Mouse (Mus musculus): ENCODE results near the gene Snrpd3. TPM values are rescaled to one million over a fixed set of nuclear protein-coding genes. Genes with fewer than 3 reads are reported as not detected.
A peak's percentile ranks its signal among the peaks of the same experiment; 100 is the strongest.
"Not testable (repeated sequence)": the region's sequence is repeated elsewhere in the genome, so short reads cannot be mapped to it uniquely, and the experiment has no call there.

The Snrpd3 gene
- total RNA-seq, 2 experiments from 2014 or later: 17.9 to 19.6 TPM

DNA sequence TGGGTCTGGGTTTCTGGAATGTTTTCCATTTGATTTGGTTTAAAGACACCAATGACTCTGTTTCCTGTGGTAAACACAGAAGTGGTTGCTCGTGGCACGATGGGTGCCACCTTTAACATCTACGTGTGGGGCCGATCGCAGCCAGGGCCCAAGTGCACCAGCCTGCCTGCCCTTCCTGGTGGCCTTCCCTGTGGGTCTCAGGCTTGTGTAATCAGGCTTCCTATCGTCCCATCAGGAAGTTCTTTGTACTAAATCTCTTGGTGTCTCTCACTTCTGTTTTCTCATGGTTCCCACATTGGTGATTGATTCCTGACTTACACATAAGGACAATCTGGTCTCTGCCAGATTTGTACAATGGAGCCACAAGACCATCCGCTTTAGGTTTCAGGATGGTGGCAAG, 18.1 kb upstream of the Snrpd3 start:
- ATAC-seq (replicated peaks; ENCODE audit: low FRiP score, poor library complexity, severe bottlenecking): not testable (repeated sequence)

DNA sequence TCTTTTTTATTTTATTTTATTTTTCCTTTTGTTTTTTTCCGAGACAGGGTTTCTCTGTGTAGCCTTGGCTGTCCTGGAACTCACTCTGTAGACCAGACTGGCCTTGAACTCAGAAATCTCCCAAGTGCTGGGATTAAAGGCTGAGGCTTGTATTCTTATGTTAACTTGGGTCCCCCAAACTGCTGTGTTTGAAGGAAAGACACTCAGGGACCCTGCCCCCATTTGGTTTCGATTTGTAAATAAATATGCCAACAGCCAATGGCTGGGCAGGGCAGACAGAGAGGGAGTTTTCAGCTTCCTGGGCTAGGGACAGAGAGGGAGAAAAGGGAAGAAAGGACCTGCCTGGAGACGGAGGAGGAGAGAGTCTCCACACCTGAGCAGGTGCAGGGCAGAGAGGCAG, 17.6 kb upstream of the Snrpd3 start:
- no peak for ATAC-seq (replicated peaks; ENCODE audit: low FRiP score, poor library complexity, severe bottlenecking)

DNA sequence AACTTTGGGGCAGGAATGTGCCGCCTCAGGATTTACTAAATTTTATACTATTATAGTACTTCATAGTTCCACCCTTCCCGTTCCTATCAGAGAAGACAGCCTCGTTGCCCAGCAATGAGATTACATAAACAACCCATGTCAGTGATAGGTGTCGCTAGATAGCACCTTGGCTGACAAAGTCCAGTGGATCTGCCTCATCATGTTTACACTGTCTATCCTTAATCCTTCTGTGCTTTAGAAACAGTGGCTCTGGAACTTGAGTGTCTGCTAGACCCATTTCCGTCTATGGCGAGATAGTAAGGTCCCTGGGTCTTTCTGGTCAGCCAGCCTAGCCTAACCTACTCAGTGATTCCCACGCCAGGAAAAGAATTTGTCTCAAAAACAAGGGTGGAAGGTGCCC, 17.0 kb upstream of the Snrpd3 start:
- peak; percentile 58 for ATAC-seq (replicated peaks; ENCODE audit: low FRiP score, poor library complexity, severe bottlenecking)

DNA sequence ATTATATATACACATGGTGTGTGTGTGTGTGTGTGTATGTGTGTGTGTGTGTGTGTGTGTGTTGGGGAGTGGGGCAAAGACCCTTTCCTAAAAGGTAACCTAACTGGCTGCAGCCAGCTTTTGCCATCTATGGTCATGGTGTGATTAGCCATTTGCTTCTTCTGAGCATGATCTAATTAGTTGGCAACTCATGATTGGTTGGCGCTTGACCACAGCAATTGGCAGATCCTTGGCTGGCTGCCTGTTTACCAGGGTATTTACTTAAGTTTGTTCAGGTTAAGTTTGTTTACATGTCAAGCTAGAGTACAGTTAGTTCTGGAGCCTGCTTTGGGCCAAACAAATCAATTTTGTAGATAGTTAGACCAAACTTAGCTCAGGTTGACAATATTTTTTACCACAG, 15.7 kb upstream of the Snrpd3 start:
- ATAC-seq (replicated peaks; ENCODE audit: low FRiP score, poor library complexity, severe bottlenecking): no peak; the same call in 1 of the 2 replicates

DNA sequence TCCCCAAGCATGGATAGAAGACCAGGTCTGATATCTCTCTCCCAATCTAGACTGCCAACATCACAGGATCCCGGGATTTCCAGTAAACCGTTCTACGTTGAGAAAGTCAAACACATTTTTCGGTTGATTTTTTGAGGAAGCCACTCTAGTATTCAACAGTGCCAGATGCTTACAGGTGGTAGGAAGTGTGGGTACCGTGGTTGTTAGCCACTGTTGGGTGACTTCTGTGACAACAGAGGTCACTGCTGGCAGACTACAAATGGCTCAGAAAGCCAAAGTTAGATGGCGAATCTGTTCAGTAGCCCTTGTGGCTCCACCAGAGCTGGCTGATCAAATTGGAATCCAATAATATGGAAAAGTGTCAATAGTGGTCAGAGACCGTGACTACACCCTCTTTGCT, 13.7 kb upstream of the Snrpd3 start:
- ATAC-seq (replicated peaks; ENCODE audit: low FRiP score, poor library complexity, severe bottlenecking): no peak

DNA sequence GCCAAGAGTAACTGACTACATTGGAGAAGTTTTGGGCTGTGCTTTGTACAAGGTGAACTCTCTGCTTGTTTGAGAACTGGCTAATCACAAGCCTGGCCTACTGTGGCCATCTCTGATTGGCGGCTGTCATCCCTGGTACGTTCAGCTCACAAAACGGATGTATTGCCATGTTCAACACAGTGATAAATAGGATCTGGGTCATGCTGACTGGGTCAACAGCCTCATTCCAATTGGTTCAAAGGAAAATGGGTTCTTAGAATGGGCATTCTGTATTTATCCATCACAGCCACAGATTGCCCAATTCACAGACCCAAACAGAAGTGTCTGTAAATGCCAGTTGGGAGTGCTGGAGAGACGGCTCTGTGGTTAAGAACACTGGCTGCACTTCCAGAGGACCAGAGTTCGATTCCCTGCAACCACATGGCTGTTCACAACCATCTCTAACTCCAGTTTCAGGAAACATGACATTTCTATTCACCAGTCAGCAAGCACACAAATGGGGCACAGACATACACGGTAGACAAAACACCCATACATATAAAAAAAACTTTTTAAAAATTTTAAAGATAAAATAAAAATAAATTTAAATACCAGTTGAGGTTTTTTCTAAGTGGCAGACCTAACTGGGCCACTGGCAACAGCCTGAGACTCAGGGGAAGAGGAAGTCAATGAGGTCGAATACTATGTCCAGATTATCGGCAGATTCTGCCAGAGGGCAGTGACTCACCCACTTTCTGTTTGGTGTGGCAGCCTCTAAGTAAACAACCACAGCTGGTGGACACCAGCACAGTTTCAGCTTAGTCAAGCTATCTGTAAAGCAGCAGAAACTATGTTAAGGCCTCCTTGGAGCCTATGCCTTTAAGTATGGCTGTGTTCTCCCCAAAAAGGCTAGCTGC, 12.9 kb upstream of the Snrpd3 start:
- ATAC-seq (replicated peaks; ENCODE audit: low FRiP score, poor library complexity, severe bottlenecking): peak; percentile 75

DNA sequence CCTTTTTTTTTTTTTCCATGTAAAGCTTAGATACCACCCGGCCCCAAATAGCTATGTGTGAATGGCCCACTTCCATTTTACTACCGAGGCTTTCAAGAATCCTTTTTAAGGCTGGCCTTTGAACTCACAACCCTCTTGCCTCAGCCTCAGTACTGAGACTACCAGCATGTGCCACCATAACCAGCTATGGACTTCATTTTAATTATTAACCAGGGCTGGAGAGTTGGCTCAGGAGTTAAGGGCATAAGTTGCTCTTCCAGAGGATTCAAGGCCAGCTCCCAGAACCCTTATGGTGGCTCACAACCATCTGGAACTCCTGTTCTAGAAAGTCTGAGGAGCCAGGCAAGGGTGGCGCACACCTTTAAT, 12.2 kb upstream of the Snrpd3 start:
- no peak for ATAC-seq (replicated peaks; ENCODE audit: low FRiP score, poor library complexity, severe bottlenecking)

DNA sequence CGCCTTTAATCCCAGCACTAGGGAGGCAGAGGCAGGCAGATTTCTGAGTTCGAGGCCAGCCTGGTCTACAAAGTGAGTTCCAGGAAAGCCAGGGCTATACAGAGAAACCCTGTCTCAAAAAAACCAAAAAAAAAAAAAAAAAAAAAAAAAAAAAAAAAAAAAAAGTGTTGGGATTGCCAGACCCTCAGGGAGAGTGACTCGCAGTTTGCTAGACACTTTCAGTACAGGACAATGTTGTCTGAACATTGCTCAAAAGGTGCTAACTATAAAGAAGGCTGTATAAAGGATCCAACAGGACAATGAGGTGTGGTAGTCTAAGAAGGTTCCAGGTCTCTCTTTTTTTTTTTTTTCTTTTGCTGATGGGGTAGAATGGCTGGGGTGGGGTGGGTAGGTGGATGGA, 11.4 kb upstream of the Snrpd3 start:
- not testable (repeated sequence) for ATAC-seq (replicated peaks; ENCODE audit: low FRiP score, poor library complexity, severe bottlenecking)

DNA sequence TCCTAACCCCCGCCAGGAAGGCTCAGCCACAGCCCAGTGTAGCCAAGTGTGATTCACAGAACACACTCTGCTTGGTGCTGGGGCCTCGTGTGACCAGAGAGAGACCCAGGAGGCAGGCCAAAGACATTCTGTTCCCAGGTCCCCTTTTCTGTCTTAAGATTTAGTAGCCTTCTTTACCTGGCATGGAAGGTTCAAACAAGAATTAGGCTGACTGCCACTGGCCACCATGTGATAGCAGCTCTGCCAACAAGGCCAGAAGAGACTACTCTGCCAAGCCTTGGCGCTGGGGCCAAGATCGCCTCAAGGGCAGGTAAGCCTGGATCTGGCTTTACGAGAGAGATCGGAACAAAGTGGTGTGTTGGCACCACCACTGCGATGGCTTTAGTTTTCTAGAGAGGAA, 6.9 kb upstream of the Snrpd3 start:
- ATAC-seq (replicated peaks; ENCODE audit: low FRiP score, poor library complexity, severe bottlenecking): no peak

DNA sequence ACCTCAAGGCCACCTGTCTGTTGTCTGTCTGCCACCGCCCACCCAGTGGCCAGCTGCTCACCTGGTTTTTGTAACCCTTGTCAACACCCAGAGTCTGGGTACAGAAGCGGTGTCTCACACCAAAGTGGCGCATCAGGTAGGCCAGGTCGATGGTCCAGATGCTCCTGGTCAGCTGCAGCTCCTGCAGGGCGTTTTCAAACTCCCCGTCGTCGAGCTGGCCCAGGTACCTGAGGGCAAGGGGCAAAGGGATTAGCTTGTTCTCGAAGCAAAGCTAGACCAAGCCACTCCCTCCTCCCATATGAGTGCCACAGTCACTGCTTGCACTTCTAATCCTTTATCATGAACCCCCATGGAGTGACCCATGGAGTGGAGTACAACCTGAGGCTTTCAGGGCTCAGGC, 6.3 kb upstream of the Snrpd3 start:
- no peak for ATAC-seq (replicated peaks; ENCODE audit: low FRiP score, poor library complexity, severe bottlenecking)

DNA sequence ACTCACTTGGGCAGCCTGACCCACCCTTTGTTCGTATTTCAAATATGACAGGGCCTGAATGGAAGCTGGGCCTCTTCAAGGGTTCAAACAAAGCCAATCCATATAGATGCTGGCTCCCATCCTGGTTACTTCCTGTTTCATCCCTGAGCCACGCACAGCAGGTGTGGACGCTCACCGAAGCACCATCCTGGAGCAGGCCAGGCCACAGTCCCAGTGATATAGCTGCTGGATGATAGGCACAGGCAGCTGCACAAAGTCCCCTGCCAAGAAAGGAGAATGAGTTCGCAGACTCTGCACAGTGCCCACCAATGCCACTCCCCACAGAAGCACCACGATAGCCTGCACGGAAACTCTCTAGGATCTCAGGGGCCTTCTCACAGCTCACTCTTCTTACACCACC, 5.5 kb upstream of the Snrpd3 start:
- ATAC-seq (replicated peaks; ENCODE audit: low FRiP score, poor library complexity, severe bottlenecking): no peak

DNA sequence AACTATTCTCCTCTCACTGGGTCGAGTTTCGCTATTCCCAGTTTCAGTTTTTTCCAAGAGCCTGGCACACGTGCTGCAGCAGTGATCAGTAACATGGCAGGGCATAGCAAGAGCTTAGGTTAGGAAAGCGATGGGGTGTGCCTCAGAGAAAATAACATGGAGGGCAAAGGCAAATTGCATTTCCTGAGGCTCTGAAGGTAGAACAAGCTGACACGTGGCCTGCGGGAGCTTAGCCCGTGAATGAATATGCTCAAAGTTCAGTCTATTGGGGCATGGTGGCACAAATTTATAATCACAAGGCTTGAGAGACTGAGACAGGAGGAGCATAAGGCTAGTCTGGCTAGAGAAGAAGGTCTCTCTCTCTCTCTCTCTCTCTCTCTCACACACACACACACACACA, 4.6 kb upstream of the Snrpd3 start:
- ATAC-seq (replicated peaks; ENCODE audit: low FRiP score, poor library complexity, severe bottlenecking): no peak

DNA sequence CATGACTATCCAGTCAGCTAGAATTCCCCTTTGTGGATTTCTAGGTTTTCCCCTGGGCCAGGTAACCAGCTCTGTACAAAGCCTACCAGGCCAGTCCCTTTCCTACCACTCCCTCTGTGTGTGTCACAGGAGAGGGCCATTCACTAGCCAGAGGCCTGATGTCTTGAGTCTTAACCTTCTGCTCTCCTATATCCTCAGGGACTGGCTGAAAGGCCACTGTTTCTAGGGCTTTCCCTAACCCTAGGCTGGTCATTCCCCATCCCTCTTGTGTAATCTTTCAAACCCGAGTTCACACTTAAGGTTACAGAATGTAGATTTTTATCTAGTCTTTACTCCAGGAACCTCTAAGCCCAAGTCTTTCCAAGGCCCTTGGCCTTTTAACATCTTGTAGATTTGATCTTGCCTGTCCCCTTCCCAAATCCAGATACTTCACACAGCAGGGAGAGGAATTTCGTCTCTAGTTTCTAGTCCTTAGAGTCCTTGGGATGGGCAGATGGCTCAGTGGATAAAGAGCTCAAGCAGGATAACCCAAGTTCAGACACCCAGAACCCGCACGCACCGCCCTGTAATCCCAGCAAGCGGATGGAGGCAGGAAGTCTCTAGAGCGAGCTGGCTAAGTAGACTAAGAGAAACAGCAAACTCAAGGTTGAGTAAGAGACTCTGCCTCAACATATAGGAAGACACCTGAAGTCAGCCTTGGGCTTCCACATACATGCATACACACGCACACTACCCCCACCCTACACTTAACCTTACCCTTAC, 3.9 kb upstream of the Snrpd3 start:
- no peak for ATAC-seq (replicated peaks; ENCODE audit: low FRiP score, poor library complexity, severe bottlenecking)

DNA sequence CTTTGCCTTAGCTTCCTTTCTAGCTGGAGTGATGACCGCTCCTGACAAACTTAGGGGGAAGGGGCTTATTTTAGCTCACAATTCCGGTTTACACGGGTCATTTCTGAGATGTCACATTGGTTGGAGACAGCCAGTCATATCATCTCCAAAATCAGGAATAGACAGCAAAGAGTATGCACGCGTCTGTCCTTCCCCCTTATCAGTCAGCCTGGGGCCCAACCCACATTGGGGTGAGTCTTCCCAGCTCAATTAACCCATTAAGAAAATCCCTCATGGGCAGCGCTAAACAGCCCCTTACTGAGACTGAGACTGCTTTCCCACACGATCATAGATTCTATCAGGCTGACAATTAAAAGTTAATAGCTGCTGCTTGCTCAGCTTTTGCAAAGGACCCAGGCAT, 3.0 kb upstream of the Snrpd3 start:
- ATAC-seq (replicated peaks; ENCODE audit: low FRiP score, poor library complexity, severe bottlenecking): no peak

DNA sequence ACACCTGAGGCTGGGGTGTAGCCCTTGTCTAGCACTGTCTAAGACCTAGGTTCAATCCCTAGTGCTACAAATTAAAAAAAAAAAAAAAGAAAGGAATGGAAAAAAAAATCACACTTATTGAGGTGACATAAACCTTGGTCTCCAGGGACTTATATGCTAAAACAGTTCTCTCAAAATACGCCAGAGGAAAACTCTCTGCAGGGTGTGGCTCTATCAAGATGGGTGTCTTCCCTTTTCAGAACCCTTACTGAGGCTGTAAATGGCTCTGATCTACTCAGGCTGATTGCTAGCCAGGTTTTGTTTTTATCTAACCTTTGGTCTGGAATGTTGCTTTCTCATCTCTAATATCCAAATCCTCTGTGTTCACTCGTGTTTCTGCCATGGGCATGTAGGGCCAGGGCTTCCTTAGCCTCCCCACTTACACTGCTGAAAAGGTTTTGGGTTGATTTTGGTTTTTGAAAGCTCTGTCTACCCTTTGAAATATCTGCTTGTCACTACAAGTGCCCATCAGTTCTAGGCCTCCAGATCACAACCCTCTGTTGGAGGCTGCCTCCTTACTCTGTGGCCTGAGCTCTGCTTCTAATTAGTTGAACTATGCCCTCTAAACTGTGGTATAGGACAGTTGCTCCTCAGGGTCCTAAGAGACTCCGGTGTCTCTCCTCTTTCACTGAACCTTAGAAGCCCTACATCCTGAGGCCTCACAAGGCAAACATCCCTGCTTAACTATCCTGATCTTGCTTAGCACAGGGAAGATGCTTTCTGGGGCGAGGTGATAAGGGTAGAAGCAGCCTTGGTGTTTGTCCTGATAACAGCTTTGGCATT, 1.9 kb upstream of the Snrpd3 start:
- peak; percentile 58 for ATAC-seq (replicated peaks; ENCODE audit: low FRiP score, poor library complexity, severe bottlenecking)

DNA sequence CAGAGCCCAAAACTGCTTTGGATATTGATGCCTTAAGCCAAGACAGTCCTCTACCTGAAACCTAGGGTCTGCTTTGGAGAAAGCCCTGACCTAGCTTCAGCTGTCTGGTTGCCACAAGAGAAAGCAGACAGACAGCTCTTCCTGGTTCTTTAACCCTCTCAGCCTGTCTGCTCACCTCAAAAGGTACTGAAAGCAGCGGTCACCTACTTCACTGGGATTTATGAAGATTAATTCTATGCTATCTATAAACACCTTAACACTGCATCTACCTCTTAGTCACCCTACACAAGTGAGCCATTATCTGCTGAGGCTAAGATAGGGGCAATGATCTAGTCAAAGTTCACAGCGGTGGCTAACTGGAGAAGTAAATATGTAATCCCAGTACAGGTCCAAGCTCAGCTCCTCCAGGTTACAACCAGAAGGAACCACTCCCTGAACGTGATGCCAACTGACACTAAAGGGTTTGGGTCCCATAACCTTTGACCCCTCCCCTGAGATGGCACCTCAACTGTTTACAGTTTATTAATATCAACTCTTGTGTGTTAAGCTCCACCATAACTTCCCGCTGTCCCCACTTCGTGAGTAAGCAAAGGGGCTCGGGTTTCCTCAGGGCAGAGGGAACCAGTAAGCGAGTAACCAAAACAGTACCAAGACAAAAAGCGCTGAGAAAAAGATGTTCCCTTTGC, 1.2 kb upstream of the Snrpd3 start:
- ATAC-seq (replicated peaks; ENCODE audit: low FRiP score, poor library complexity, severe bottlenecking): peak; percentile 13; the same call in 1 of the 2 replicates

DNA sequence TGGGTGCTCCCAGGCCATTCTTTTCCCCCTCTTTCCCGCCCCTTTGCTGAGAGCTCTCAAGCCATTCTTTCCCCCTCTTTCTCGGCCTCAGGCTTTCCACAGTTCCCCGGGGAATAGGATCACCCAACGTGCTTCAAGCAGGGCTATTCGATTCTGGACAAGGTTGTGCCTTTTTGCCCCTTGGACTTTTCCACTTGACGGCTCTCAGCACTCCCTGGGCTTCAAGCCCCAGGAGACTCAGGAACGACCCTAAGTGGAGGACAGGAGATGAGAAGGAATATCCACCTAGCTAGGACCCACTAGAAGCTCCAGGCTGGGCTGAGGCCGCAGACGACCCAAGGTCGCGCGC, 653 bp upstream of the Snrpd3 start:
- no peak for ATAC-seq (replicated peaks; ENCODE audit: low FRiP score, poor library complexity, severe bottlenecking)

DNA sequence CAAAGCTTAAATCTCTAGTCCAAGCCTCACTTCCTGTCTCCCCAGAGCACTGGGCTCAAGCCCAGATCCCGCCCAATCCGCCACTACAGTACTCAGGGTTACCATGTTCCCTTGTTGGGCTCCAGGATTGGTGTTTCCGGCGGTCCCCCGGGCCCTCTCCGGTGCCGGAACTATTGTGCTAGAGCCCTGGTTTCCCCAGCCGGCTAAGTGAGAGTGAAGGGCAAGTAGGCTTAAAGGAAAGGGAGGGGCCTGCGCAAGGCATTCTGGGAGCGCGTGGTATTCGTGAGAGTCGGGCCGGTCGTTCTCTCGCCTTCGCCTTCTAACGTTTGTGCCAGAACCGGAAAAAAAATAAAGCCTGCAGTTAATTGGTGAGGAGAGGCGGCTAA, 400 bp downstream of the Snrpd3 start, which contains the start of gene Gucd1:
Gene Gucd1 (minus strand): TSS at position 215 of the 386 bp plus-strand sequence.
- peak; percentile 77 for ATAC-seq (replicated peaks; ENCODE audit: low FRiP score, poor library complexity, severe bottlenecking)

DNA sequence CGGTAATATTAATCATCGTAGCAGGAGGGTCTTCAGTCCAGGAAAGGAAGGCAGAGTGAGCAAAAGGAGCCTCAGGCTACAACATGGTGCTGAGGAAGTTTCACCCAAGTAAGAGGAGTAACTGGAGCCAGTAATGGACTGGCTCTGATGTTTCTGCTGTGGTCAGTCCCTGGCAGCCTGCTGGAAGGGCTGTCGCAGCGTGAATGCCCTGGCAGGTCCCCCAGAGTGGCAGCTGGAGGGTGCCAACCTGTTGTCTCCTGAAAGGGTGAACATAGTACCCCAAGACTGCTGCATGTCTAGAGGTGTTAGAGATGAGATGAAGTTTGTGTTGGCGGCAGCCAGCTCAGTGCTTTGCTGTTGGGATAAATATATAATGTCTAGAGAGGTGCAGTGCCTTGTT, 3.2 kb downstream of the Snrpd3 start:
- ATAC-seq (replicated peaks; ENCODE audit: low FRiP score, poor library complexity, severe bottlenecking): no peak

DNA sequence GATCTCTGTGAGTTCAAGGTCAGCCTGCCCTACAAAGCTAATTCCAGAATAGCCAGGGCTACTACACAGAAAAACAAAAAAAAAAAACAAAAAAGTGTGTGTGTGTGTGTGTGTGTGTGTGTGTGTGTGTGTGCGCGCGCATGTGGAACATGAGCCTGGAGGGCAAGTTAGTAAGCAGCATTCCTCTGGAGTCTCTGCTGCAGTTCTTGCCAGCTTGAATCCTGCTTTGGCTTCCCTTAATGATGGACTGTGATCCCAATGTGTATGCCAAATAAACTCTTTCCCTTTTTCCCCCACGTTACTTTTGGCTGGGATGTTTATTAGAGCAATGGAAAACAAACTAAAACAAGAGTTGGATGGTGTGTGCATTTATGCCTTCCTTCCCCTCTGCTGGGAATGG, 4.3 kb downstream of the Snrpd3 start:
- no peak for ATAC-seq (replicated peaks; ENCODE audit: low FRiP score, poor library complexity, severe bottlenecking)

Measured in erythroblast, adult 5-6 weeks (primary cell).